Mouse (Mus musculus): Measurements from ENCODE around the gene Mpo.

Mpo gene

DNA sequence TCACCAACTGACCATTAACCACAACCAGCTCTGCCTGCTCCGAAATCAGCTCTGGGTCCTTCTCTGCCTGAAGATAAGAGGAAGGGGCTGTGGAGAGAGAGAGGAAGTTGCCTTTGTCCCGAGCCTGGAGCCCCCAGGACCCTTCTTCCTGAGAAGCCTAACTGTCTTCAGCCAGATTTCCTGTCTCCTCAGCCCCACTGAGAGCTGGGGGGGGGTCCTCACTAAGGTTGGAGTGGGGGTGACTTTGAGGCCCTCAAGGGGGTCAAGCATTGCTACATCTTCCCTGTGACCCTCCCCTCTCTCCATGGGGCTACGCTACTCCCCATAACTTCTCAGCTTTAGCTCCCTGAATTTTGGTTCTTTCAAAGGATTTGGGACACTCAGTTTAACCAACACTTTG lies at the start of gene Mpo:
Gene Mpo, plus strand, starts transcription at position 122 of the 400 bp plus-strand sequence.
- DNase-seq (ENCODE audit: low spot score): no peak

DNA sequence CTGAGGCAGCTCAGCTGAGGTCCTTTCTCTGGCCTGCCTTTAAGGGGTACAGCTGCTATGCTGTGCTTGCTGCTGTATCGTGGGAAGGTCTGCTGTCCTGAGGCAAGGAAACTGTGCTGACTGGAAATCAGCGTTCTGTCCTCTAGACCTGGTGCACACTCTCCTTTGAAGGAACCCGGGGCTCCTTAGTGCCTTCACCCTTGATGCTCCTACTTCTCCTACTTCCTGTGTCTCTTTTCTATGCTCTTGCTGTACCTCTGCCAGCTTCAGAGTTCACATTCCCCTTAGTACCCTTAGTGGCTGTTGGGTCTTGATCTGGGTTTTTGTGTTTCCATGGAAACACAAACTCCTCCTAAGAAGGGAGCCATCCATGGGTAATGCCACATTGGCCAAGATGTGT lies 49.7 kb upstream of the Mpo start:
- no peak for DNase-seq (ENCODE audit: low spot score)

DNA sequence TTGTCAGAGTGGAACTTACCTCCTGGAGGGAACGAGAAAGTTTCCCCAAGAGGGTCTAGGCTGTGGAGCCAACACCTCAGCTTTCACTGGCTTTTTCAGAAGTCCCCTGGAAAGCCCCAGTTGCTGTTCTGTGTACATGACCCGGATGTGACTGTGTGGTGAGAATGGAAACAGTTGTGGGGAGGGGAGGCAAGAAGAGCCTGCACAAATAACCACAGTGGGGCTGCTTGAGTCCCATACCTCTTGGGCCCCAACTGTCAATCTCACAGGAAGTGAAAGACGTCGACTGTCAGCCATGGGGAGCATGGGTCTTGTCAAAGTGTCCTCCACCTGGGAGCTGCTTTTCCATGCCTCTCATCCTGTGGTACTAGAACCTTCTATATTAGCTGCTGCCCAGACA lies 48.4 kb upstream of the Mpo start:
- no peak for DNase-seq (ENCODE audit: low spot score)

DNA sequence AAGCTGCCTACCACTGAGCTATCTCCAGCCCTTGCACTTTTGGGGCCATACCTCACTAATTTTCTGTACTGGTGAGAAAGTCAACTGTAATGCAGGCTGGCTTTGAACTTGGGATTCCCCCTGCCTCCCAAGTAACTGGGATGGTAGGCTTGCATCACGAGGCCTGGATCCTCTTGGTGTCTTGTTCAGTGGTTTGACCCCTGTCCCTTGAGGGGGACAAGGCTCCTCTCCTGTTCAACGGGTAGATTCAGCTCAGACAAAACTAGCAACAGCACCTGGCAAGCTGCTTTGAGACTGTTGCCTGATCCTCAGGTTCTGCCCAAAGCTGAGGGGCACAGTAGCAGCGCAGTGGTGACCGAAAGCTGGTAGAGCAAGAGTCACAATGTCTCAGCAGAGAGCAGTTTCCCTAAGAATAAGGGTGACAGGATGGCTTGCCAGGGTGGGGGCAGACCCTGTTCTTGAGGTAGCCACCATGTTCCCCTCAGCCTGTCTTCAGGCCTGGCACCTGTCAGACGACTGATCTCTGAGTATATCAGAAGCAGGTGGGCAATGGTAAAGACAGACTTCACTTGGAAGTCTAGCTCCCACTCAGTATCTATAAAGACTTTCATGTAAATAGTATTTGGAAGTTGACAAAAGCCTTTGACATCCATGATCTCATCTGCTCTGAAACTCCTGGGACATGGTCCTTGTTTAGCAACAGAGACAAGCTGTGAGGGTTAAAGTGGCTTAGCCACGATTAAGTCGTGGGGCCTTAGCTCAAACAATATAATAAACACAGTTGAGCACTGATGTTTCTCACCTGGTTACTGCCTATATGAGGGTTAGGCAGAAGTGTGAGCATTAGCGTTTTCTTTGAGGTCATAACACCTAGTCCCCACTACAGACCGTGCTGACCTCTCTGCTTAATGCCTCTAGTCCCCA lies 47.5 kb upstream of the Mpo start:
- DNase-seq (ENCODE audit: low spot score): no peak

DNA sequence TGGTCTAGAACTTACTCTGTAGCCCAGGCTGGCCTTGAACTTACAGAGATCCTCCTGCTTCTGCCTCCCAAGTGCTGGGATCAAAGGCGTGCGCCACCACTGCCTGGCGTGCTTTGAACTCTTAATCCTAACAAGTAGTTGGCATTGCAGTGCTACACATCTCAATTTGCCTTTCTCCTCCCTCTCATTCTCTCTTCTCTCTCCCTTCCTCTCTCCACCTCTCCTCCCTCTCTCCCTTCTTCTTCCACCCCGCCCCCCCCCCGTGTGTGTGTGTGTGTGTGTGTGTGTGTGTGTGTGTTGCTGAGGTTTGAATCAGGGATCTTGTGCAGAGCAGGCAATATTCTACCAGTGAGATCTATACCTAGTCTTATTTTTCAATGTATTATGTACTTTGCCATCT lies 46.1 kb upstream of the Mpo start:
- DNase-seq (ENCODE audit: low spot score): no peak

DNA sequence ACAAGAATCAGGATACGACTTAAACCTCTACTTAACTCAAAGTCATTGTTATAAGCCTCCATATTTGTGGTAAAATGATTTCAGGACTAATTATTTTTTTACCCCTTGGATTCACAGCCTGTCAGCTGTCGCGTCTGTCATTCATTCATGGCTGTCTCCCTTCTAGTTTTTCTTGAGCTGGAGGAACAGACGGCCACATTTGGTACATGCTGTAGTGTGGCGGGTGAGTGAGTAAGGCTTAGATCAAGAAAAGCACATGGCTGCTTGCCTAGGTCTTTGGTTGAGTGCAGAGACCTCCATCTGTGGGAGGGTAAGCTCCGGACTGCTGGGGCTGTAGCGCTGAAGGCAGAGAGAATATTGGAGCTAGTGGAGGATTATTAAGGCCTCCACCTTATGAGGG lies 45.7 kb upstream of the Mpo start:
- no peak for DNase-seq (ENCODE audit: low spot score)

DNA sequence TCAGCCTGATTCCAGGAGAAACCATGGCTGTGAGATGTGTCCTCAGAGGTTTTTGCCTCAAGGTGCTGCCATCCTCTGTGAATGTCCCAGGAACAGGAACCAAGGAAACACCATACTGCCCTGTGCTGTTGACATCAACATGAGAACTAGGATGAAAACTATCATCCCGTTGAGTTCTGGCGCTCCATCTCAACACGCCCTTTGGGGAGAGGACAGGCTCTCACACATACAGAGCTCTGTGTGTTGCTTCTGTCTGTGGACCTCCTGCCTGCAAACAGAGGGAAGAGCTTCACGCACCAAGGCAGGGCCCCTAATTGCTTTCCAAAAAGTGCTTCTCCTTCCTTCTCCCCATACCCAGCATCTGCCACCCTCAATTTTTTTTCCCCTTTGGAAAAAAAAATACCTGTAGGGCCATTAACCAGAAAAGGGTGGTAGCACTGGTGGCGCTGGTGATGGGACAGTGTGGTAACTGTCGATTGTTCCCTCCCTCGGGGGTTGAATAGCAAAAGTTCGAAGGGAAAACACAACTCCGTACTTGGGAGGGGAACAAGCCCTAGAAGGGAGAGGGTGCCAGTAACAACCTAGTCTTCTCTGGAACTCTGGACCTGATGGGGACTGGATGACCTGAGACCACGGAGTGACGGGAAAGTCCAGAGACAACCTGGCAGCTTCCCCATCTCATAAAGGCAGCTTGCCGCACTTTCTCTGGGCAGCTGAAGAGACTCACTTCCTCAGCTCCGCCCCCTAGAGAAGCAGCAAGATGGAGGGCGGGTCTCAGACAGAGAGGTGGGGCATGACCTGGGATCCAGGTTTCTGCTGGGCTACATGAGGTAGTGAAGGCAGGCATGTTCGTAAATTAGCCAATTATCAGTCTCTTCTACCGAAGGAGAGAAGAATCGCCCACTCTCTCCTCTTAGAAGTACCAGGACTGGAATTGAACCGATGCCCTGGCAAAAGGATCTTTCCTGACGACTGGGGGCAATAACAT lies 45.0 kb upstream of the Mpo start:
- DNase-seq (ENCODE audit: low spot score): no peak

DNA sequence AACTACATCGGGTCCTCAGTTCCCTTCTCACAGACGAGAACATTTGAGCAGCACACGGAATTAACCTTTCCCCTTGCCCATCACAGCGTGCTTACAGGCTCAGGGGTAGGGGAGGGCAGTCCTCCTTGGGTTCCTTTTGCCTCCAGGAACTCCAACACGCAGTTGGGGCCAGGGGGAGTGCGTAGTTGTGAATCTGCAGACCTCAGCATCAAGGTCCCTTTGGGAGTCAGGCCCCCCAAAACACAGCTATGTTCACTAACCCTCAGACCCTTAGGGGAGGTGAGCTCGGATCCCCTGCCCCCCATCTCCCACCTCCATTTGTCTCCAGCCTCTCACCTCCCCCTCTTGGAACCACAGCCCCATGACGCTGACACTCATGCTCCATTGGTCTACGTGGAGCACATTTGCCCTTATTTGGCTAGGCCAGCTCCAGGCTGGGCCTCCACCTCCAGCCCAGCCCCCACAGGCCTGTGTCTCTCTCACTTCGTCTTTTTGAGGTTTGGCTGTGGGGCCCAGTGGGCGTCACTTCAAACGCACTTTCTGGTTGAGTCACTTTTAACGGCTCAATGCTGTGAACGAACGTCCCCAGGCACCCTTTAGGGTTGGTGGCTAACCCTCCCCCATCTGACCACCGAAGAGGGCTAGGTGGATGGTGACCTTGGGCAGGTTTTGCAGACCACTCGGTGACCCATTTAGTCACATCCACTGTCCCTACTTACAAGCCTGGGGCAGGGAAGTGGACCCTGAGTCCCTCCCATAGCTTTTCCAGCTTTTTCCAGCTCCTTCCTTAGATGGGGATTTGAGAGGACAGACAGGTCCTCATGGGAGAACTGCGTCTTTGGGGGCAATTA lies 44.0 kb upstream of the Mpo start:
- no peak for DNase-seq (ENCODE audit: low spot score)

DNA sequence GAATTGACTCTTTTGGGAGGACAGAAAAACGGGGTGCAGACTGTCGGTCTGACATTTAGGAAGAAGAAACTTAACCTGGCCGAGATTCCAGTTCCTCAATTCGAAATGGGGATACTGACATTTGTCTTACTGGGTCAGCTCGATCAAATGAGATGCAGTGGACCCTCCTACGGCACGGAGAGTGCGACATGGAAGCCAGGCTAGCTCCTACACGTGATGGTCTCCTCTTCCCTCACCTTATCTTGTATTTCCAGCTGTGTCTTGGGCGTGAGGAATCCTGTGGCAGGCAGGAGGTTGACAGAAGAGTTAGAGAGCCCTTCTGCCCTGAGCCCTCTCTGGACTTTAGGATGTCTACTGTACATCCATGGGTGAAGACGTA lies 43.3 kb upstream of the Mpo start:
- DNase-seq (ENCODE audit: low spot score): no peak

DNA sequence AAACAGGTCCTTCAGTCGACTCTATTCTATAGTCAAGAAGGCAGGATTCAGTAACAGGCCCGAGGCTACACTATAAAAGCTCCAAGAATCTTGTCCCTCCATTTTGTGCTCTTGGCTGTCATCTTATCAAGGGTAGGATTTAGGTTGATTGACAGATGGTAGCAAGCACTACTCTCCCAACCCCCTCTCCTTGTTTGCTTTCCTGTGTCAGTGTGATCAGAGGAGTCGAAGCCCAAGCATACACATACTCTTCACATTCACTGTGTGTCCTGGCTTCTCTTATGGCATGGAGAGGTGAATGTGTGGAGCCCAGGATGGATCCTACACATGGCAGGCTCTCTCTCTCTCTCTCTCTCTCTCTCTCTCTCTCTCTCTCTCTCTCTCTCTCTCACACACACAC lies 42.9 kb upstream of the Mpo start:
- DNase-seq (ENCODE audit: low spot score): no peak

DNA sequence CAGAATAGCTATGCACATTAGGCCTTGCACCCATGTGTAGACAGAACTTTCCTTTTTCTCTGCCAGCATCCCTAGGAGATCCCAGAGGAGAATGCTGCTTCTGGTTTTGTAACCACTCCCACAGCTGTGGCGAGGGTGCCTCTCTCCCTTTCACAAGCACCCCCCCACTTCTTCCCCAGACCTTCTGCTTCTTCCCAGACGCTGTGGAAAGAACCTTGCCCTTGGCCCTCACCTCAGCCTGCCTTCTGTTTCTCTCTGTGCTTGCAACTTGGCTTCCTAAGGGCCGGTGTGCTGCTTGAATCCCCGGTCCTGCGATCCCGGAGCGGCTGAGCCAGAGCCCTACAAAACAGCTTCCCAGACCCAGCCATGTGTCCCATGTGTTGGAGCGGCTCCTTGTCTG lies 42.4 kb upstream of the Mpo start:
- no peak for DNase-seq (ENCODE audit: low spot score)

DNA sequence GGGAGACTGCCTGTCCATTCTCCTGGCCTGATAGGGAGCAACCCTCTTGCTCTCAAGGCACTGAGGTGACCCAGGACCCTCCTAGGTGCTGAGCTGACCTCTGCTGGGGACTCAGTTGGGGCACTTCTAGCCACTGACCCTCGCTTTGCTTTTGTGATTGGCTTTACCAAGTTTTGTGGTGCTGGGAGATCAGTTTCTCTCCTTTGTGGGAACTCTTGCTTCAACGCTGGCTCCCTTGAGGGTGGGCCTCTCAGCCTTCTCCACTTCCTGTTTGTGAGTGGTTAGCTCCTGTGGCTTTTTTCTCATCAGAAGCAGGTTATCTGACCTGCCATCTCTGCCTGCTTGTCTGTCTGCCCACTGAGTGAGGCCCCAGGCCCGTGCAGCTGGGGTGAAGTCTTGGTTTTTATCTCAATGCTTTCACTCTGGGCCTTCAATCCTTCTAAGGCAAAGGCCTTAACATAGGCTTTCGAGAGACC lies 41.9 kb upstream of the Mpo start:
- DNase-seq (ENCODE audit: low spot score): no peak

DNA sequence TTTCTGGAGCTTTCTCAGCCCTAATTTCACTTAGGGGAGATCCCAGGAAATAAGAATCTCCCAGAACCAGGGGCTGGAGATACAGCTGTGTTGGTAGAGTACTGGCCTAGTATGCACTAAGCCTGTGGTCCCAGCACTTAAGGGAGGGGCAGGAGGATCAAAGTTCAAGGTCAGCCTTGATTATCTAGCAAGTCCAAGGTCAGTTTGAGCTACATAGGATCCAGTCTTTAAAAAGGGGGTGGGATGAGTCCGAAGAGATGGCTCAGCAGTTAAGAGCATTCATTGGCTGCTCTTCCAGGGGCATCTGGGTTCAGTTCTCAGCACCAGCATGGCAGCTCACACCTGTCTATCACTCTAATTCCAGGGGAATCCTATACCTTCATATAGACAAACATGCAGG lies 41.1 kb upstream of the Mpo start:
- DNase-seq (ENCODE audit: low spot score): no peak

DNA sequence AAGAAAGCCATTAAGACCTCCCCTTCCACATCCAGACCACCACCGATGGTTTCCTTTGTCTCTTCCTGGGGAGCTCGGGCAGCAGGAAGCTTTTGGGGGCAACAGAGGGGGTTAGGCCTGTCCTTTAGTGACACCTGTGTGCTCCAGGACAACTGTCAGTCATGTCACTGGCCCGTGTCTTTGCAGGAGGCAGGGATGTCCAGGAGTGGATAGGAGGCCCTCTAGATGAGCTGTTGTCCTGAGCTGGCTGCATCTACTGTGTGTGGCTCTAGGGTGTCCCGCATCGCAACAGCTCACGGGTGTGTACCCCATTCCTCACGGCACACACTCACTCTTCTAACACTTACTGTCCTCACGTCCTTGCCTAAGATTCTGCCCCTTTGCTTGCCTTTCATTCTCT lies 40.1 kb upstream of the Mpo start:
- DNase-seq (ENCODE audit: low spot score): no peak

DNA sequence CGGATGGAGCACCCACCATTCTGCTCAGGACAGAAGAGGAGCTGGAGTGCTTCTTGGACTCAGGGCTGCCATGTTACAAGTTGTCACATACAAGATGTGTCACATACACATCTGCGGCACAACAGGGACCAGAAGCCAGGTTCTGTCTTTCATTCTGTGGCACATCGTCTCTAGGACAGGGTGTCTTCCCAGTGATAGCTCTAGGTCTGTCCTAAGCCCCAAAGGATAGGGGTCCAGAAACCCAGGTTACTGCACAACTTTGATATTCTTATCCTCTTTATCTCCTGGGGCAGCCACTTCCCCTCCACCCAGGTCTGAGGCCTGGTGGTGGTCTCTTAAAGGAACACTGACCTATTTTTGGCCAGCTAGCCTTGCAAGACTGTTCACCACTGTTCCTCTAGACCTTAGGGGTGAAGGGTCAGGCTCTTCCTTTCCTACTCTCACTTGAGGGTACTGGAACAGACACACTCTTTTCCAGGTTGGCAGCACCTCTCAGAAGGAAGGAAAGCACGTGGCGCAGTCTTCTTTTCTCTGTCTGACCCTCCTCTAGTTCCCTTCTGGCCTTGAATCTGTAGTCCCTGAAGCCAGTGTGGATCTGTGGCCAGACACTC lies 39.4 kb upstream of the Mpo start:
- no peak for DNase-seq (ENCODE audit: low spot score)

DNA sequence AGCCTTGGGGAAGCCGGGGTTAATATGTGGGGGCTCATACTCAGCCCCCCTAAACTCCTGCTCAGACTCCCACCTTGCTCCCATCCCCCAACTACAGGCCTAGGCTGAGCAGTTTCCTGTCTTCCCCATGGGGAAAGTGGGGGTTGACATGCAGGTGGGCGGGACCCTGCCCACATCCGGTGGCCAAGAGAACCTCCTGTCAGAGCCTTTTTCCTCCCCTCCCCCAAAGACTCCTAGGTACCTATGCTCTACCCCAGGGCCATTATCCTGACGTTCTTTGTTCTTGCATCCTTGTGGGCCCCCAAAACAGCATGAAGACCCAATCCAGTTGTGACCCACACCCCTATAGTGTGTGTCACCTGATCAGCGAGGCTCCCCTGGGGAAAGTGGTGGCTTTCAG lies 38.8 kb upstream of the Mpo start:
- DNase-seq (ENCODE audit: low spot score): no peak

DNA sequence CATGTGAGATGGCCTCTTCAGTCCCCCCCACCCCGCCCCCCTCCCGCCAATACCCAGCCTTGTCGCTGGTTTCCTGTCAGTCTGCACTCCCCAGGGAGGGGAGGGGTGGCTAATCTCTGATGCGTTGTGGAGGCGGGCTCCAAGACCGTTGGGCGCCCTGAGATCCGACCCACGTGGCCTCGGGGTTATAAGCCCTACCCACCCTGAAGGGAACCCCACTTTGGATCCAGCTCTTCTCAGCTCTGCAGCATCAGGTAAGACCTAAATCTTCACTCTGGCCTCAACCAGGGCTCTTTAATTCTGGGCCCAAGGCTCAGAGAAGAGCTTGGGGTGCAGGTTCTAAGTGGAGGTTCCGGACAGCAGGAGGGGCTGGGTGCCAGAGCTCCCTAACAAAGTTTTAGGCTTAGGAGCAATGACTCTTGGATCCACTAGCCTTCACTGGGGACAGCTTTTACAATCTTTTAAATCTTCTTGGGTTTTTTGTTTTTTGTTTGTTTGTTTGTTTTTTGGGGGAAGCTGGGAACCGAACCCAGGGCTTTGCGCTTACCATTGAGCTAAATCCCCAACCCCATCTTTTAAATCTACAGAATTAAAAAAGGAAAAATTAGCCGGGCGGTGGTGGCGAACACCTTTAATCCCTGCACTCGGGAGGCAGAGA lies 37.9 kb upstream of the Mpo start:
- DNase-seq (ENCODE audit: low spot score): no peak

DNA sequence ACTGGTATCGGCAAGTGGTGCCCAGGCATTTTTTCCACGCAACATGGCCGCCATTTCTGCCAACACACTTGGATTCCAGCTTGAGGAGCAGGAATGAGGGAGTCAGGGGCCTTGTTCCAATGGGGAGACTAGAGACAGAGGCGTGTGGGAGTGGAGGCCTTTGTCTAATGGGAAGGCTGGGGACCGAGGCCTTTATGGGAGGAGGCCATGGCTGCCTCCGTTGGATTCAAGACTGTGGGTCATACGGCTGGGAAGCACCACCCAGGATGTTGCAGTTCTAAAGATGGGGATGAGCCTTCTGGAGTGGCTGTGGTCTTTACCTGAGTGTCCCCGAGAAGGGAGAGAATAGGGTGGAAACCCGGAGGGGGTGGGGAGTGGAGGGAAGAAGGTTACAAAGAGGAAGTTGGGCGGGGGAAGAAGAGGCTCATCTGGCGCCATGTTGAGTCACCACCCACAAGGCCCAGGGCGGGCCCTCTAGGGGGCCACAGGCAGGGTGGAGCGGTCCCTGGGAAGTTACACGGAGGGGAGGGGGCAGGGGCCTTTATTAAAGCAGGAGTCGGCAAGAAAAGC lies 37.0 kb upstream of the Mpo start:
- DNase-seq (ENCODE audit: low spot score): no peak

DNA sequence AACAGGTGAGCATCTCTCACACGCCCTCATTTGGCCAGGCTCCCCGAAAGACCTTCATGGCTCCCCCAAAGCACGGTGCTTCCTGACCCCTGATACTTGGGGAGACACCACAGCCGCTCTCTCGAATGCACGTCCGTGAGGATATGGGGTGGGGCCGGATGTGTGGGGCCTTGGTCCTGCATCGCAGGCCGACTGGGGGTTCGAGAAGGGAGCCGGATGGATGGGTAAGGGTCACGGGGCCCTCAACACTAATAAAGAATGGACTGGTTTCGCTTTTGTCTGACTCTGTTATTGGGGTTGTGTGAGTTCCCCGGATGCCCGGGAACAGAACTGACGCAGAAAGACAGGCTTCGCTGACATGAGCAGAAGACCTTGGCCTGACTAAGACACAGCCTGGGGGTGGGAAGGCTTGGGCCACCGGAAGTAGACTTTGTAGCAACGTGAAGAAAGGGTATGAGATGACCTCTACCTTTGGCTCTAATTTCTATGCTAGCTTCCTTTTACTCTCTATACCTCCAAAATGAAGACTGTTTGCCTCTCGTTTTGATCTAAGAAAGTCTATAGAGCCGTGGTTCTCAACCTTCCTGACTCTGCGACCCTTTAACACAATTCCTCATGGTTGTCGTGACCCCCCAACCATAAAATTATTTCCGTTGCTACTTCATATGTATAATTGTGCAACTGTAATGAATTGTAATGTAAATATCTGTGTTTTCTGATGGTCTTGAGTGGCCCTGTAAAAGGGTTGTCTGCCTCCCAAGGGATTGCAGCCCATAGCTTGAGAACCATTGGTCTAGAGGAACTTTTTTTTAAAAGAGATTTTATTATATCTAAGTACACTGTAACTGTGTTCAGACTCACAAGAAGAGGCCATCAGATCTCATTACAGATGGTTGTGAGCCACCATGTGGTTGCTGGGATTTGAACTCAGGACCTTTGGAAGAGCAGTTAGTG lies 36.1 kb upstream of the Mpo start:
- DNase-seq (ENCODE audit: low spot score): no peak

Data from ovary, postnatal 36 days (tissue).